Mouse (Mus musculus) CH12.LX (cell line): Measurements from ENCODE around the gene Psmd5.

Experiments
- CTCF ChIP-seq, 2 experiments: IDR thresholded peaks in 1 of 2; conservative IDR thresholded peaks in 1 of 2; 2 replicates each; pipeline ENCODE4 v1.5.1; 2011 to 2012; ENCODE audit warnings: low read depth in 2 of 2, low read length in 2 of 2, improper control_type of control experiment in 1 of 2, inconsistent platforms in 1 of 2, mild to moderate bottlenecking in 1 of 2, moderate library complexity in 1 of 2
- EP300 ChIP-seq: IDR thresholded peaks from 2 replicates; pipeline ENCODE4 v1.6.1; 2011; ENCODE audit warnings: low read length, improper control_type of control experiment
- HCFC1 ChIP-seq: IDR thresholded peaks from 2 replicates; pipeline ENCODE4 v1.6.1; 2012; ENCODE audit warnings: low read depth, mild to moderate bottlenecking, inconsistent platforms, low read length, improper control_type of control experiment
- MXI1 ChIP-seq: IDR thresholded peaks from 2 replicates; pipeline ENCODE4 v1.6.1; 2011; ENCODE audit warnings: mild to moderate bottlenecking, low read depth, low read length, improper control_type of control experiment
- MYC ChIP-seq: IDR thresholded peaks from 2 replicates; pipeline ENCODE4 v1.6.1; 2011; ENCODE audit warnings: low read depth, mild to moderate bottlenecking, improper control_type of control experiment, low read length
- PAX5 ChIP-seq: IDR thresholded peaks from 2 replicates; pipeline ENCODE4 v1.6.1; 2012; ENCODE audit warnings: low read length, inconsistent platforms, mixed read lengths
- POLR2A ChIP-seq: IDR thresholded peaks from 2 replicates; pipeline ENCODE4 v1.6.1; 2011; ENCODE audit warnings: low read depth, mild to moderate bottlenecking, improper control_type of control experiment, low read length
- RAD21 ChIP-seq: IDR thresholded peaks from 2 replicates; pipeline ENCODE4 v1.6.1; 2011; ENCODE audit warnings: low read depth, mild to moderate bottlenecking, low read length, improper control_type of control experiment, moderate library complexity
- SIN3A ChIP-seq: IDR thresholded peaks from 2 replicates; pipeline ENCODE4 v1.6.1; 2012; ENCODE audit warnings: low read length, improper control_type of control experiment, inconsistent platforms
- TCF12 ChIP-seq: IDR thresholded peaks from 2 replicates; pipeline ENCODE4 v1.6.1; 2014; ENCODE audit warnings: low read depth, mild to moderate bottlenecking, inconsistent platforms, low read length, improper control_type of control experiment
- USF1 ChIP-seq: IDR thresholded peaks from 2 replicates; pipeline ENCODE4 v1.6.1; 2014; ENCODE audit warnings: low read depth, mild to moderate bottlenecking, inconsistent platforms, low read length, improper control_type of control experiment

GRCm38 (mm10) chr2:34827591-34827990 is 47.2 kb downstream of the Psmd5 start:
- TF ChIP-seq CTCF (conservative IDR thresholded peaks at IDR 0.05 in 1 of 2, IDR thresholded peaks at IDR 0.05 in 1 of 2; ENCODE audit: low read depth in 2 of 2, low read length in 2 of 2) (no peak), EP300 (no peak), HCFC1 (no peak), RAD21 (no peak), USF1 (no peak), PAX5 (no peak), MXI1 (no peak), POLR2A (no peak), TCF12 (no peak), SIN3A (no peak), MYC (no peak)
